Mouse (Mus musculus) liver, embryonic 15.5 days (tissue): ENCODE results near the gene Tnnc1. TPM values are rescaled to one million over a fixed set of nuclear protein-coding genes. Genes with fewer than 3 reads are reported as not detected.

ENCODE experiments used
- ATAC-seq: fragments of 200-750 bp; cut with Nextera tagmentation; 2 replicates; pipeline ENCODE4 v1.8.0; 2017; ENCODE audit warnings: moderate number of reproducible peaks, mild to moderate bottlenecking, moderate library complexity; ENCODE audit not compliant: insufficient read depth
- H3K27ac ChIP-seq: fragments of 300-500 bp; sonication (generic); replicated peaks from 2 replicates; pipeline ENCODE4 v1.5.1; 2015; ENCODE audit warnings: mild to moderate bottlenecking, inconsistent platforms
- H3K27me3 ChIP-seq: fragments of 300-500 bp; sonication (generic); 2 replicates; pipeline ENCODE4 v1.6.1; 2015; ENCODE audit warnings: mild to moderate bottlenecking, inconsistent platforms
- H3K36me3 ChIP-seq: fragments of 300-500 bp; sonication (generic); replicated peaks from 2 replicates; pipeline ENCODE4 v1.6.1; 2015; ENCODE audit warnings: moderate library complexity, mild to moderate bottlenecking, inconsistent platforms
- H3K4me1 ChIP-seq: fragments of 300-500 bp; sonication (generic); replicated peaks from 2 replicates; pipeline ENCODE4 v1.6.1; 2015; ENCODE audit warnings: inconsistent platforms
- H3K4me2 ChIP-seq: fragments of 300-500 bp; sonication (generic); 2 replicates; pipeline ENCODE4 v1.6.1; 2015; ENCODE audit warnings: moderate library complexity, mild to moderate bottlenecking, inconsistent platforms
- H3K4me3 ChIP-seq: fragments of 300-500 bp; sonication (generic); replicated peaks from 2 replicates; pipeline ENCODE4 v1.5.1; 2015; ENCODE audit warnings: mild to moderate bottlenecking, inconsistent platforms
- H3K9ac ChIP-seq: fragments of 300-500 bp; sonication (generic); 2 replicates; pipeline ENCODE4 v1.6.1; 2015; ENCODE audit warnings: moderate library complexity, mild to moderate bottlenecking, inconsistent platforms
- H3K9me3 ChIP-seq: fragments of 300-500 bp; sonication (generic); replicated peaks from 2 replicates; pipeline ENCODE4 v1.6.1; 2016; ENCODE audit warnings: inconsistent platforms
- WGBS: fragments of 180-500 bp; shearing (Covaris S2); methylation state at CpG from one replicate; pipeline ENCODE4 v1.1.7; 2015; ENCODE audit warnings: mixed read lengths; ENCODE audit not compliant: insufficient replicate concordance; 5-methylcytosine and 5-hydroxymethylcytosine counted together
- polyA plus RNA-seq: library from polyadenylated mRNA; unstranded; fragments of >200 nt; fragmentation: Nextera tagmentation; extraction: Ambion mirVana; gene quantifications from 2 replicates; pipeline ENCODE4 v1.2.1, GENCODE M21; 2015

The Tnnc1 gene
- polyA plus RNA-seq, 1 experiment from 2014 or later: 66.4 TPM

- no peak; the same call in 1 of the 2 replicates for ATAC-seq
- H3K4me3 ChIP-seq: no peak overlapping the region
- H3K36me3 ChIP-seq: peaks cover 93% of the 10 kb centered on the region
- peak overlapping the region; percentile 80 for H3K27ac ChIP-seq
- H3K27me3 ChIP-seq: no peaks in the 10 kb centered on the region
- no peaks in the 10 kb centered on the region for H3K9me3 ChIP-seq
- peaks cover 44% of the 10 kb centered on the region for H3K4me1 ChIP-seq
- no peak overlapping the region for H3K9ac ChIP-seq
- WGBS: 59% methylated on average over 5 of the region's 5 CpGs
- peak overlapping the region; percentile 16; the same call in 1 of the 2 replicates for H3K4me2 ChIP-seq
Measured at GRCm38 (mm10) chr14:31183541-31183940, 24.6 kb upstream of the Tnnc1 start.

GRCm38 (mm10) chr14:31184195-31184594 lies 23.9 kb upstream of the Tnnc1 start:
- Histone ChIP-seq H3K4me2 (no peak overlapping the region), H3K36me3 (peaks cover 93% of the 10 kb centered on the region)
- no peak for ATAC-seq

DNA sequence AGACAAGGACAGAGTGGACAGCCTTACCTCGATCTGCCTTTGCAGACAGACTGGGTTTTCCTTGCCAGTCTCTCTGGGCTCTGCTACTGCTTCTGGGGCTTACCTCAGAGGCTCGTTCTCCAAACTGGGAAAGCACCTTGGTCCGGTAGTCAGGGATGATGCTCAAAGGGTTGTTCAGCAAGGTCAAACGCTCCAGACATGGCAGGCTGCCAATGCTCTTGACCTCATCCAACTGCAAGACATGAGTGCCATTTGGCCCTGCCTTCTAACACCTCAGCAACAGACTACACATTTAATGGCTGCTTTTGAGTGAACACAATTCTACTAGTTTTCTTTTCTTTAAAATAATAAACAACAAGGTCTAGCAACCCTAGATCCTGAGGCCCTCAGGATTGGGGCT lies 21.5 kb upstream of the Tnnc1 start:
- 75% methylated on average over 4 of the region's 4 CpGs for WGBS
- H3K9ac ChIP-seq: no peak overlapping the region
- no peak overlapping the region for H3K4me2 ChIP-seq
- no peak overlapping the region for H3K4me3 ChIP-seq
- no peaks in the 10 kb centered on the region for H3K27me3 ChIP-seq
- H3K27ac ChIP-seq: no peak overlapping the region
- no peaks in the 10 kb centered on the region for H3K9me3 ChIP-seq
- peaks cover 49% of the 10 kb centered on the region for H3K4me1 ChIP-seq
- H3K36me3 ChIP-seq: peaks cover 96% of the 10 kb centered on the region
- no peak for ATAC-seq

More at GRCm38 (mm10) chr14:31184195-31184594, 23.9 kb upstream of the Tnnc1 start:
- peaks cover 44% of the 10 kb centered on the region for H3K4me1 ChIP-seq
- WGBS: 84% methylated on average over 12 of the region's 12 CpGs
- no peaks in the 10 kb centered on the region for H3K27me3 ChIP-seq
- peak overlapping the region; percentile 80 for H3K27ac ChIP-seq
- H3K9me3 ChIP-seq: no peaks in the 10 kb centered on the region
- no peak overlapping the region for H3K9ac ChIP-seq
- H3K4me3 ChIP-seq: no peak overlapping the region

DNA sequence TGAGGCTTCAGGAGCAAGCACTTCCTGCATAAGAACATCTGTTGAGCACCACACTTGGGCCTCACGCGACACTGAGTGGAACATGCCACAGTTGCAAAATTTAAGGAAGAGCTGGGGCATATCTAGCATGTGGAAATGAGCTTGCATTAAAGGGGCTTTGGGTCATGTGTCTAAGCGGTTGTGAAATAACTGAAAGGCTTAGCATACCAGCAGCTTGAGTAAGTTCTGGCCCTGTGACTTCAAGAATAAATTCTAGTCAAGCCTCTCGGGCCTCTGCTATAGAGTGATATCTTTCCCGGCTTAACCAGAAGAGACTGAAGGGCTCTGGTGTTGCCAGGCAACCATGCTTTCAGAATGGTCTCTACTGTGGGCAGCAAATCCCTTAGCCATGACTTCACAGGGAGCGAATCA lies 19.3 kb upstream of the Tnnc1 start:
- H3K4me1 ChIP-seq: peaks cover 29% of the 10 kb centered on the region
- H3K4me3 ChIP-seq: no peak overlapping the region
- ATAC-seq: peak; percentile 26; the same call in 1 of the 2 replicates
- H3K9me3 ChIP-seq: no peaks in the 10 kb centered on the region
- peaks cover 99% of the 10 kb centered on the region for H3K36me3 ChIP-seq
- H3K9ac ChIP-seq: no peak overlapping the region
- no peaks in the 10 kb centered on the region for H3K27me3 ChIP-seq
- peak overlapping the region; percentile 69 for H3K27ac ChIP-seq
- no peak overlapping the region for H3K4me2 ChIP-seq
- WGBS: 71% methylated on average over 6 of the region's 6 CpGs

DNA sequence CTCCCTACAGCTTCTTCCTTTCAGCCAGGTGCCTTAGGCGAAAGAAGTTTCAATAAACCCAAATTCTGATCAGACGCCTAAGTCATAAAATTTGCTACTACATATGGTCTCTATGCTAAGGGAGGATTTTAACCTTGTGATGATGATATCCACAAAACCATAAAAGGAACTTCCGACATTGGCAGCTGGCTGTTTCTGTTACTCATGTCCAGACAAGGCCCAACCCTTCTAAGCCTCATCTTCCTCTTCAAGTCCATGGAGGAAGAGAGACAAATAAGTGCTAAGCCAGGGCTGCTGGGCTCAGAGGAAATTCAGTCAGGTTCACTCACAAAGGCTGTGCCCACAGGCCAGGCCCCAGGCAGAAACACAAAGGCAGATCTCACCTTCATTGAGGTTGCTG lies 18.8 kb upstream of the Tnnc1 start:
- 74% methylated on average over 3 of the region's 3 CpGs for WGBS
- Histone ChIP-seq H3K4me3 (no peak overlapping the region), H3K4me2 (no peak overlapping the region), H3K9ac (no peak overlapping the region), H3K36me3 (peaks cover 94% of the 10 kb centered on the region), H3K4me1 (peaks cover 25% of the 10 kb centered on the region), H3K27ac (peak overlapping the region; percentile 69), H3K27me3 (no peaks in the 10 kb centered on the region), H3K9me3 (no peaks in the 10 kb centered on the region)
- ATAC-seq: no peak

DNA sequence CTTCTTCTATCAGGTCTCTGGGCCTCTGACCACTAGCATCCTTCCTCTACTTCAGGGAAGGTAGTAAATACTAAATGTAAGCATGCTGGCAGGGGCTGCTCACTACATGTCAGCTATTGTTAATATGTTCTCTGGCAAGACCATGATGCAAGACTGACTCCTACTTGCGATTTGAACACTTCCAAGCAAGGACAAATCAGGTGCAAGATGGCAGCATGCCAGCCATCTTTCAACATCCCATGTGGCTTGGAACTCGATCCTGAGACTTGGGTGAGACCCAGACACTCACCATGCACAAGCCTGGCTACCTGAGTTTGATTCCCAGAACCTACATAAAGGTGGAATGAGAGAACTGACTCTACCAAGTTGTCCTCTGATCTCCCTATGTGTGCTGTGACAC lies 16.2 kb upstream of the Tnnc1 start:
- H3K36me3 ChIP-seq: peaks cover 90% of the 10 kb centered on the region
- no peaks in the 10 kb centered on the region for H3K27me3 ChIP-seq
- WGBS: 40% methylated on average over 2 of the region's 2 CpGs
- H3K4me1 ChIP-seq: peaks cover 33% of the 10 kb centered on the region
- no peak overlapping the region for H3K4me3 ChIP-seq
- no peak overlapping the region for H3K9ac ChIP-seq
- no peak overlapping the region for H3K4me2 ChIP-seq
- H3K27ac ChIP-seq: no peak overlapping the region
- H3K9me3 ChIP-seq: no peaks in the 10 kb centered on the region
- no peak for ATAC-seq

GRCm38 (mm10) chr14:31193791-31194190 lies 14.3 kb upstream of the Tnnc1 start:
- Histone ChIP-seq H3K9me3 (no peaks in the 10 kb centered on the region), H3K4me3 (no peak overlapping the region), H3K27ac (no peak overlapping the region), H3K27me3 (no peaks in the 10 kb centered on the region), H3K9ac (no peak overlapping the region), H3K4me2 (no peak overlapping the region), H3K36me3 (peaks cover 78% of the 10 kb centered on the region), H3K4me1 (peaks cover 40% of the 10 kb centered on the region)
- 76% methylated on average over 7 of the region's 7 CpGs for WGBS
- ATAC-seq: no peak

- no peak overlapping the region for H3K4me2 ChIP-seq
- WGBS: 51% methylated on average over 2 of the region's 2 CpGs
- ATAC-seq: no peak
- H3K4me1 ChIP-seq: peaks cover 40% of the 10 kb centered on the region
- no peak overlapping the region for H3K27ac ChIP-seq
- H3K9me3 ChIP-seq: no peaks in the 10 kb centered on the region
- no peak overlapping the region for H3K4me3 ChIP-seq
- H3K36me3 ChIP-seq: peaks cover 76% of the 10 kb centered on the region
- no peaks in the 10 kb centered on the region for H3K27me3 ChIP-seq
- H3K9ac ChIP-seq: no peak overlapping the region
Measured at GRCm38 (mm10) chr14:31194441-31194840, 13.7 kb upstream of the Tnnc1 start.

DNA sequence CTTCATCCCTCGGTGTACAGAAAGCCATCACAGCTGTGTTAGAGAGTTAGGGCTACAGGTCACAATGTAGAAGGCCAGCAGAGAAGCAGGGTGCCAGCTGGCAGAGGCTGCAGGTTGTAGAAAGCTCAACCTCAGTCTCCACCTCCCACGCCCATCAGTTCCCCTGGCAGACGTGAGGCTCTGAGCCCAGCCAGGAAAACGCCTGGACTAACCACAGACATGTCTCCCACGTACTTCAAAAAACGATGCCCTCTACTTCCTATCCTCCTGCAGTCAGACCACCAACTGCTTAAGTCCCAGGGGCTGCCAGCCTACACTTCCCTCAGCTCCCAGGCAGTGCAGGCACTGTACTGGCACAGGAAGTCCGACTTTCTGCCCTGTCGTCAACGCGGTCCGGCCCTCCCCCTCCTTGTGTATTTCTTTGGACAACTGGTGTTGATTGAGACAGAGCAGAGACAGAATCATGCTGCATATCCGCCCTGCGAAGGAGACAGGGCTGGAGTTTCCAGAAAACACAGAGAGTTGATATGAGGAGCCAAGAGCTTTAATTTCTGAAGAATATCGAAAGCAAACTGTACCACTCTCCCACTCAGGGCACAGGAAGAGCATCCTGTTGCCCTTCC lies 13.1 kb upstream of the Tnnc1 start:
- no peak overlapping the region for H3K9ac ChIP-seq
- H3K27me3 ChIP-seq: no peaks in the 10 kb centered on the region
- peaks cover 35% of the 10 kb centered on the region for H3K4me1 ChIP-seq
- whole genome bisulfite sequencing: 64% methylated on average over 14 of the region's 14 CpGs
- no peak overlapping the region for H3K4me3 ChIP-seq
- H3K4me2 ChIP-seq: no peak overlapping the region
- peaks cover 76% of the 10 kb centered on the region for H3K36me3 ChIP-seq
- no peak for ATAC-seq
- 0 out of 2 replicates have a peak overlapping the region, but pooled peaks have one; percentile 36 for H3K27ac ChIP-seq
- no peaks in the 10 kb centered on the region for H3K9me3 ChIP-seq

- peaks cover 39% of the 10 kb centered on the region for H3K4me1 ChIP-seq
- no peak overlapping the region for H3K4me3 ChIP-seq
- H3K4me2 ChIP-seq: no peak overlapping the region
- H3K27me3 ChIP-seq: no peaks in the 10 kb centered on the region
- WGBS: 86% methylated on average over 4 of the region's 4 CpGs
- H3K9ac ChIP-seq: no peak overlapping the region
- ATAC-seq: no peak
- no peaks in the 10 kb centered on the region for H3K9me3 ChIP-seq
- peaks cover 76% of the 10 kb centered on the region for H3K36me3 ChIP-seq
- H3K27ac ChIP-seq: peak overlapping the region; percentile 36; the same call in 1 of the 2 replicates
Measured at GRCm38 (mm10) chr14:31195521-31195920, 12.6 kb upstream of the Tnnc1 start.

- Histone ChIP-seq H3K9me3 (no peaks in the 10 kb centered on the region), H3K27me3 (no peaks in the 10 kb centered on the region), H3K27ac (peak overlapping the region; percentile 36; the same call in 1 of the 2 replicates), H3K4me3 (no peak overlapping the region), H3K4me1 (peaks cover 41% of the 10 kb centered on the region), H3K4me2 (no peak overlapping the region), H3K36me3 (peaks cover 75% of the 10 kb centered on the region), H3K9ac (no peak overlapping the region)
- ATAC-seq: no peak
Measured at GRCm38 (mm10) chr14:31195968-31196367, 12.1 kb upstream of the Tnnc1 start.
